Mouse (Mus musculus) heart, embryonic 16.5 days (tissue): Measurements from ENCODE around the gene Krt83. TPM values are rescaled to one million over a fixed set of nuclear protein-coding genes. Genes with fewer than 3 reads are reported as not detected.

Experiments
- ATAC-seq: fragments of 200-750 bp; cut with Nextera tagmentation; replicated peaks from 2 replicates; pipeline ENCODE4 v1.8.0; 2017; ENCODE audit warnings: moderate number of reproducible peaks; ENCODE audit not compliant: insufficient read depth, low FRiP score; ENCODE audit errors: extremely low read depth
- H3K27ac ChIP-seq: fragments of 300-500 bp; sonication (generic); 2 replicates; pipeline ENCODE4 v1.5.1; 2014; ENCODE audit warnings: mild to moderate bottlenecking, low read length, control low read depth, moderate library complexity
- H3K27me3 ChIP-seq: fragments of 300-500 bp; sonication (generic); 2 replicates; pipeline ENCODE4 v1.6.1; 2014; ENCODE audit warnings: low read length, mixed read lengths; ENCODE audit not compliant: control insufficient read depth, insufficient read depth
- H3K36me3 ChIP-seq: fragments of 300-500 bp; sonication (generic); 2 replicates; pipeline ENCODE4 v1.6.1; 2014; ENCODE audit not compliant: control insufficient read depth, insufficient read depth
- H3K4me1 ChIP-seq: fragments of 300-500 bp; sonication (generic); 2 replicates; pipeline ENCODE4 v1.6.1; 2014; ENCODE audit warnings: low read length, mixed read lengths; ENCODE audit not compliant: control insufficient read depth, insufficient read depth
- H3K4me2 ChIP-seq: fragments of 300-500 bp; sonication (generic); 2 replicates; pipeline ENCODE4 v1.6.1; 2014; ENCODE audit warnings: low read depth, mild to moderate bottlenecking, control low read depth, low read length
- H3K4me3 ChIP-seq: fragments of 300-500 bp; sonication (generic); 2 replicates; pipeline ENCODE4 v1.5.1; 2014; ENCODE audit warnings: mild to moderate bottlenecking, control low read depth, low read length
- H3K9ac ChIP-seq: fragments of 300-500 bp; sonication (generic); 2 replicates; pipeline ENCODE4 v1.6.1; 2014; ENCODE audit warnings: low read length, control low read depth
- H3K9me3 ChIP-seq: fragments of 300-500 bp; sonication (generic); replicated peaks from 2 replicates; pipeline ENCODE4 v1.6.1; 2016; ENCODE audit warnings: low read length; ENCODE audit not compliant: control insufficient read depth
- WGBS: fragments of 180-500 bp; shearing (Covaris S2); extraction: QIAGEN DNeasy Blood & Tissue Kit; methylation state at CpG from one replicate; pipeline ENCODE4 v1.1.7; 2014; 5-methylcytosine and 5-hydroxymethylcytosine counted together
- polyA plus RNA-seq: library from polyadenylated mRNA; unstranded; fragments of >200 nt; fragmentation: Nextera tagmentation; extraction: Ambion mirVana; gene quantifications from 2 replicates; pipeline ENCODE4 v1.2.1, GENCODE M21; 2015

The Krt83 gene
- polyA plus RNA-seq, 1 experiment from 2014 or later: 0.25 TPM

DNA sequence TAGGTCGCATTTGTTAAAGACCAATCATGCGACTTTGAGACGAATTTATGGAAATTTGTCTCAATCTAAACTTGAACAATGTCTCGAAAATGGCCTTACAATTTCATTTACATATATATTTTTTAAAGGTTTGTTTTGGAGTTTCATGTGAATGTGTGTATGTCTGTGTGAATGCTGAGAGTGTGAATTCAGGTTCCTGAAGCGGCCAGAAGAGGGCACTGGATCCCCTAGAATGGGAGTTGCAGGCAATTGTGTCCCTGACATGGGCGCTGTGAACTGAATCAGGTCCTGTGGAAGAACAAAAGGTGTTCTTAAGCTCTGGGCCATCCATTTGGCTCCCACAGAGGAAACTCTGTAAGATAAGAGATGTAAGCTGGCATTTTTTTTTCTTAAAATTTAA, 35.4 kb downstream of the Krt83 start:
- Histone ChIP-seq H3K27me3 (no peaks in the 10 kb centered on the region), H3K4me2 (no peak overlapping the region), H3K27ac (no peak overlapping the region), H3K36me3 (no peaks in the 10 kb centered on the region), H3K9ac (no peak overlapping the region), H3K9me3 (no peaks in the 10 kb centered on the region; the same call in 1 of the 2 replicates), H3K4me3 (no peak overlapping the region), H3K4me1 (no peaks in the 10 kb centered on the region)
- ATAC-seq: no peak
- 89% methylated on average over 6 of the region's 6 CpGs for WGBS

GRCm38 (mm10) chr15:101455292-101455691, 36.0 kb downstream of the Krt83 start:
- no peak for ATAC-seq
- no peaks in the 10 kb centered on the region for H3K27me3 ChIP-seq
- 71% methylated on average over 2 of the region's 2 CpGs for WGBS
- no peak overlapping the region for H3K9ac ChIP-seq
- H3K4me2 ChIP-seq: no peak overlapping the region
- H3K27ac ChIP-seq: no peak overlapping the region
- no peaks in the 10 kb centered on the region; the same call in 1 of the 2 replicates for H3K9me3 ChIP-seq
- no peak overlapping the region for H3K4me3 ChIP-seq
- no peaks in the 10 kb centered on the region for H3K36me3 ChIP-seq
- no peaks in the 10 kb centered on the region for H3K4me1 ChIP-seq

- no peaks in the 10 kb centered on the region; the same call in 1 of the 2 replicates for H3K9me3 ChIP-seq
- H3K4me1 ChIP-seq: no peaks in the 10 kb centered on the region
- H3K4me2 ChIP-seq: no peak overlapping the region
- no peak overlapping the region for H3K27ac ChIP-seq
- no peaks in the 10 kb centered on the region for H3K36me3 ChIP-seq
- H3K27me3 ChIP-seq: no peaks in the 10 kb centered on the region
- no peak overlapping the region for H3K9ac ChIP-seq
- WGBS: 80% methylated on average over 8 of the region's 8 CpGs
- H3K4me3 ChIP-seq: no peak overlapping the region
- no peak for ATAC-seq
Measured at GRCm38 (mm10) chr15:101454774-101455173, 36.5 kb downstream of the Krt83 start.

- Histone ChIP-seq H3K4me2 (peak overlapping the region; percentile 38), H3K4me1 (no peaks in the 10 kb centered on the region), H3K9ac (no peak overlapping the region), H3K27ac (no peak overlapping the region), H3K9me3 (no peaks in the 10 kb centered on the region; the same call in 1 of the 2 replicates), H3K27me3 (no peaks in the 10 kb centered on the region), H3K36me3 (no peaks in the 10 kb centered on the region), H3K4me3 (no peak overlapping the region)
- peak; percentile 70; the same call in 1 of the 2 replicates for ATAC-seq
- 5% methylated on average over 13 of the region's 13 CpGs for WGBS
Measured at GRCm38 (mm10) chr15:101453093-101453736, 38.1 kb downstream of the Krt83 start.

GRCm38 (mm10) chr15:101447444-101447843, 43.9 kb downstream of the Krt83 start, which contains the start of gene Krt88:
Gene Krt88 (plus strand): TSS chr15:101447744.
- ATAC-seq: no peak
- peak within 1 kb of the TSS; percentile 6; the same call in 1 of the 2 replicates for H3K4me2 ChIP-seq

GRCm38 (mm10) chr15:101446572-101446971, 44.7 kb downstream of the Krt83 start:
- H3K27me3 ChIP-seq: no peaks in the 10 kb centered on the region; the same call in 1 of the 2 replicates
- 36% methylated on average over 11 of the region's 11 CpGs for WGBS
- H3K27ac ChIP-seq: no peak overlapping the region
- no peak for ATAC-seq
- H3K9me3 ChIP-seq: no peaks in the 10 kb centered on the region
- no peak overlapping the region for H3K9ac ChIP-seq
- H3K4me1 ChIP-seq: no peaks in the 10 kb centered on the region
- H3K4me2 ChIP-seq: peak overlapping the region; percentile 6; the same call in 1 of the 2 replicates
- H3K36me3 ChIP-seq: no peaks in the 10 kb centered on the region
- no peak overlapping the region for H3K4me3 ChIP-seq

More at GRCm38 (mm10) chr15:101447444-101447843, 43.9 kb downstream of the Krt83 start, which contains the start of gene Krt88:
- Histone ChIP-seq H3K27ac (no peak within 1 kb of the TSS), H3K9ac (no peak within 1 kb of the TSS), H3K27me3 (no peaks in the 10 kb centered on the region; the same call in 1 of the 2 replicates), H3K36me3 (no peaks in the 10 kb centered on the region), H3K4me1 (no peaks in the 10 kb centered on the region), H3K4me3 (no peak within 1 kb of the TSS), H3K9me3 (no peaks in the 10 kb centered on the region)
- 69% methylated on average over 2 of the region's 2 CpGs for WGBS

DNA sequence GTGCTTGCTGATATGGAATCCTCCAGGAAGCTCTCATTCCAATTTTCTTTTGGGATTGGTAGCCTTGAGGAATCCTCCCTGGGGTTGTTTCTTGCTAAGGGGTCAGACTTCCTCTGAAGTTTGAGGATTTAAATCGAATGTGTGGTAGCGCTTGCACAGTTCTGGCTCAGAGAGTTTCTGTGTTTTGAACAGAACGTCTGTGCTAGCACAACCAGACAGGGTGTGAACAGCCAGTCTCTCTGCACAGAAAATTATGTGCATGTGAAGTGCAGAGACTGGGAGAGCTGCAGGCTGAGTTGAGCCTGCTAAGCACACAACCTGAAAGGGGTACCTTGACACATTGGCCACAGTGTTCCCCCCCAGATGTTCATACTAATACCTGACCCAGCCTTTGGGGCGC, 50.5 kb downstream of the Krt83 start:
- WGBS: 68% methylated on average over 4 of the region's 4 CpGs

GRCm38 (mm10) chr15:101438555-101438954, 52.8 kb downstream of the Krt83 start, which contains the start of gene Krt87:
Gene Krt87 (minus strand): TSS chr15:101438804.
- Histone ChIP-seq H3K4me2 (peak within 1 kb of the TSS; percentile 32; the same call in 1 of the 2 replicates), H3K9me3 (no peaks in the 10 kb centered on the region), H3K4me3 (0 out of 2 replicates have a peak within 1 kb of the TSS, but pooled peaks have one; percentile 9), H3K36me3 (no peaks in the 10 kb centered on the region), H3K27me3 (peaks cover 30% of the 10 kb centered on the region), H3K27ac (no peak within 1 kb of the TSS), H3K9ac (no peak within 1 kb of the TSS), H3K4me1 (no peaks in the 10 kb centered on the region)
- no peak for ATAC-seq
- 5% methylated on average over 34 of the region's 34 CpGs for WGBS

More for the DNA sequence above, 50.5 kb downstream of the Krt83 start:
- ATAC-seq: no peak
- no peaks in the 10 kb centered on the region for H3K36me3 ChIP-seq
- no peaks in the 10 kb centered on the region for H3K4me1 ChIP-seq
- no peak overlapping the region for H3K4me3 ChIP-seq
- no peaks in the 10 kb centered on the region for H3K9me3 ChIP-seq
- H3K9ac ChIP-seq: no peak overlapping the region
- peaks cover 30% of the 10 kb centered on the region for H3K27me3 ChIP-seq
- no peak overlapping the region for H3K27ac ChIP-seq
- no peak overlapping the region for H3K4me2 ChIP-seq

GRCm38 (mm10) chr15:101436611-101437010, 54.7 kb downstream of the Krt83 start:
- H3K9me3 ChIP-seq: no peaks in the 10 kb centered on the region
- peaks cover 30% of the 10 kb centered on the region for H3K27me3 ChIP-seq
- H3K4me1 ChIP-seq: no peaks in the 10 kb centered on the region
- ATAC-seq: no peak
- no peak overlapping the region for H3K4me3 ChIP-seq
- H3K36me3 ChIP-seq: no peaks in the 10 kb centered on the region
- H3K27ac ChIP-seq: no peak overlapping the region
- no peak overlapping the region for H3K4me2 ChIP-seq
- no peak overlapping the region for H3K9ac ChIP-seq
- WGBS: 74% methylated on average over 7 of the region's 7 CpGs
